Mouse (Mus musculus): ENCODE measurements around the gene 9530003J23Rik. TPM values are rescaled to one million over a fixed set of nuclear protein-coding genes. Genes with fewer than 3 reads are reported as not detected.
A peak's percentile ranks its signal among the peaks of the same experiment; 100 is the strongest.

9530003J23Rik gene
- polyA plus RNA-seq, 1 experiment from 2014 or later = not detected

- 39% methylated on average over 11 of the region's 11 CpGs for WGBS
- H3K27me3 ChIP-seq (replicated peaks; ENCODE audit: control insufficient read depth, insufficient read depth, low read length) = no peaks in the 10 kb centered on the region
- H3K9me3 ChIP-seq (ENCODE audit: control insufficient read depth, low read length) = no peaks in the 10 kb centered on the region
- H3K4me2 ChIP-seq (ENCODE audit: low read length) = peak overlapping the region; percentile 5
- DNase-seq (ENCODE audit: low spot score) (no peak), ATAC-seq (replicated peaks; ENCODE audit: low FRiP score, low TSS enrichment, low read depth) (no peak)
- no peak overlapping the region for H3K4me3 ChIP-seq (ENCODE audit: low read depth, low read length)
- H3K27ac ChIP-seq (ENCODE audit: low read depth) = no peak overlapping the region
- no peaks in the 10 kb centered on the region for H3K36me3 ChIP-seq (ENCODE audit: control insufficient read depth, insufficient read depth, low read length)
- no peaks in the 10 kb centered on the region for H3K4me1 ChIP-seq (replicated peaks; ENCODE audit: control insufficient read depth, insufficient read depth, low read length)
- H3K9ac ChIP-seq (ENCODE audit: low read length) = no peak overlapping the region
These were observed 2.6 kb downstream of the 9530003J23Rik start for GRCm38 (mm10) chr10:117235866-117236265.

- no peaks in the 10 kb centered on the region for H3K4me1 ChIP-seq (replicated peaks; ENCODE audit: control insufficient read depth, insufficient read depth, low read length)
- no peak overlapping the region for H3K4me2 ChIP-seq (ENCODE audit: low read length)
- H3K9me3 ChIP-seq (ENCODE audit: control insufficient read depth, low read length) = no peaks in the 10 kb centered on the region
- ATAC-seq (replicated peaks; ENCODE audit: low FRiP score, low TSS enrichment, low read depth) (no peak), DNase-seq (ENCODE audit: low spot score) (no peak)
- H3K36me3 ChIP-seq (ENCODE audit: control insufficient read depth, insufficient read depth, low read length) = no peaks in the 10 kb centered on the region
- no peak overlapping the region for H3K27ac ChIP-seq (ENCODE audit: low read depth)
- no peak overlapping the region for H3K9ac ChIP-seq (ENCODE audit: low read length)
- no peak overlapping the region for H3K4me3 ChIP-seq (ENCODE audit: low read depth, low read length)
- WGBS = 65% methylated on average over 4 of the region's 4 CpGs
- H3K27me3 ChIP-seq (replicated peaks; ENCODE audit: control insufficient read depth, insufficient read depth, low read length) = no peaks in the 10 kb centered on the region
These were observed 3.7 kb downstream of the 9530003J23Rik start for GRCm38 (mm10) chr10:117234825-117235224.

GRCm38 (mm10) chr10:117229826-117230225 is 8.7 kb downstream of the 9530003J23Rik start:
- WGBS = 76% methylated on average over 16 of the region's 16 CpGs
- H3K4me2 ChIP-seq (ENCODE audit: low read length) = no peak overlapping the region

GRCm38 (mm10) chr10:117226002-117226401 is 12.5 kb downstream of the 9530003J23Rik start:
- 59% methylated on average over 3 of the region's 3 CpGs for WGBS
- Histone ChIP-seq H3K27ac (ENCODE audit: low read depth) (no peak overlapping the region), H3K27me3 (replicated peaks; ENCODE audit: control insufficient read depth, insufficient read depth, low read length) (no peaks in the 10 kb centered on the region), H3K4me3 (ENCODE audit: low read depth, low read length) (no peak overlapping the region), H3K36me3 (ENCODE audit: control insufficient read depth, insufficient read depth, low read length) (peaks cover 18% of the 10 kb centered on the region), H3K4me2 (ENCODE audit: low read length) (no peak overlapping the region), H3K4me1 (replicated peaks; ENCODE audit: control insufficient read depth, insufficient read depth, low read length) (peaks cover 13% of the 10 kb centered on the region), H3K9me3 (ENCODE audit: control insufficient read depth, low read length) (no peaks in the 10 kb centered on the region), H3K9ac (ENCODE audit: low read length) (no peak overlapping the region)
- ATAC-seq (replicated peaks; ENCODE audit: low FRiP score, low TSS enrichment, low read depth) (no peak), DNase-seq (ENCODE audit: low spot score) (no peak)

More at GRCm38 (mm10) chr10:117229826-117230225, 8.7 kb downstream of the 9530003J23Rik start:
- ATAC-seq (replicated peaks; ENCODE audit: low FRiP score, low TSS enrichment, low read depth) (no peak), DNase-seq (ENCODE audit: low spot score) (no peak)
- Histone ChIP-seq H3K4me3 (ENCODE audit: low read depth, low read length) (no peak overlapping the region), H3K27ac (ENCODE audit: low read depth) (no peak overlapping the region), H3K4me1 (replicated peaks; ENCODE audit: control insufficient read depth, insufficient read depth, low read length) (no peaks in the 10 kb centered on the region; the same call in 1 of the 2 replicates), H3K36me3 (ENCODE audit: control insufficient read depth, insufficient read depth, low read length) (no peaks in the 10 kb centered on the region), H3K27me3 (replicated peaks; ENCODE audit: control insufficient read depth, insufficient read depth, low read length) (no peaks in the 10 kb centered on the region), H3K9ac (ENCODE audit: low read length) (no peak overlapping the region), H3K9me3 (ENCODE audit: control insufficient read depth, low read length) (no peaks in the 10 kb centered on the region)

GRCm38 (mm10) chr10:117225094-117225493 is 13.4 kb downstream of the 9530003J23Rik start:
- H3K27me3 ChIP-seq (replicated peaks; ENCODE audit: control insufficient read depth, insufficient read depth, low read length) = no peaks in the 10 kb centered on the region
- no peak for ATAC-seq (replicated peaks; ENCODE audit: low FRiP score, low TSS enrichment, low read depth)
- no peaks in the 10 kb centered on the region for H3K9me3 ChIP-seq (ENCODE audit: control insufficient read depth, low read length)
- whole genome bisulfite sequencing = 53% methylated on average over 8 of the region's 8 CpGs
- H3K4me1 ChIP-seq (replicated peaks; ENCODE audit: control insufficient read depth, insufficient read depth, low read length) = peaks cover 13% of the 10 kb centered on the region
- DNase-seq (ENCODE audit: low spot score) = no peak
- peak overlapping the region; percentile 84 for H3K4me2 ChIP-seq (ENCODE audit: low read length)
- peak overlapping the region; percentile 75 for H3K4me3 ChIP-seq (ENCODE audit: low read depth, low read length)
- H3K36me3 ChIP-seq (ENCODE audit: control insufficient read depth, insufficient read depth, low read length) = peaks cover 24% of the 10 kb centered on the region
- no peak overlapping the region for H3K9ac ChIP-seq (ENCODE audit: low read length)
- no peak overlapping the region for H3K27ac ChIP-seq (ENCODE audit: low read depth)

GRCm38 (mm10) chr10:117224102-117224990 is 14.2 kb downstream of the 9530003J23Rik start, which contains the start of gene Yeats4:
Gene Yeats4 (minus strand): TSS chr10:117224507.
- Histone ChIP-seq H3K27ac (ENCODE audit: low read depth) (peak within 1 kb of the TSS; percentile 97), H3K4me2 (ENCODE audit: low read length) (peak within 1 kb of the TSS; percentile 84), H3K4me1 (replicated peaks; ENCODE audit: control insufficient read depth, insufficient read depth, low read length) (peaks cover 13% of the 10 kb centered on the region), H3K27me3 (replicated peaks; ENCODE audit: control insufficient read depth, insufficient read depth, low read length) (no peaks in the 10 kb centered on the region), H3K36me3 (ENCODE audit: control insufficient read depth, insufficient read depth, low read length) (peaks cover 32% of the 10 kb centered on the region), H3K9me3 (ENCODE audit: control insufficient read depth, low read length) (no peaks in the 10 kb centered on the region), H3K9ac (ENCODE audit: low read length) (peak within 1 kb of the TSS; percentile 86), H3K4me3 (ENCODE audit: low read depth, low read length) (peak within 1 kb of the TSS; percentile 75)
- peak; percentile 99 for DNase-seq (ENCODE audit: low spot score)
- ATAC-seq (replicated peaks; ENCODE audit: low FRiP score, low TSS enrichment, low read depth) = peak; percentile 95
- WGBS = 1% methylated on average over 63 of the region's 63 CpGs

GRCm38 (mm10) chr10:117223758-117224101 is 14.8 kb downstream of the 9530003J23Rik start:
- Histone ChIP-seq H3K4me1 (replicated peaks; ENCODE audit: control insufficient read depth, insufficient read depth, low read length) (peaks cover 13% of the 10 kb centered on the region), H3K27ac (ENCODE audit: low read depth) (0 out of 2 replicates have a peak overlapping the region, but pooled peaks have one; percentile 97), H3K4me3 (ENCODE audit: low read depth, low read length) (peak overlapping the region; percentile 75), H3K36me3 (ENCODE audit: control insufficient read depth, insufficient read depth, low read length) (peaks cover 33% of the 10 kb centered on the region), H3K9ac (ENCODE audit: low read length) (peak overlapping the region; percentile 86), H3K4me2 (ENCODE audit: low read length) (peak overlapping the region; percentile 84), H3K9me3 (ENCODE audit: control insufficient read depth, low read length) (no peaks in the 10 kb centered on the region), H3K27me3 (replicated peaks; ENCODE audit: control insufficient read depth, insufficient read depth, low read length) (no peaks in the 10 kb centered on the region)
- ATAC-seq (replicated peaks; ENCODE audit: low FRiP score, low TSS enrichment, low read depth) (no peak; the same call in 1 of the 2 replicates), DNase-seq (ENCODE audit: low spot score) (no peak)
- WGBS = under 1% methylated on average over 9 of the region's 9 CpGs

- 80% methylated on average over 3 of the region's 3 CpGs for WGBS
- H3K27me3 ChIP-seq (replicated peaks; ENCODE audit: control insufficient read depth, insufficient read depth, low read length) = no peaks in the 10 kb centered on the region
- ATAC-seq (replicated peaks; ENCODE audit: low FRiP score, low TSS enrichment, low read depth) = no peak
- H3K4me2 ChIP-seq (ENCODE audit: low read length) = peak overlapping the region; percentile 84
- no peak overlapping the region for H3K27ac ChIP-seq (ENCODE audit: low read depth)
- H3K4me3 ChIP-seq (ENCODE audit: low read depth, low read length) = no peak overlapping the region
- H3K9ac ChIP-seq (ENCODE audit: low read length) = no peak overlapping the region
- H3K9me3 ChIP-seq (ENCODE audit: control insufficient read depth, low read length) = no peaks in the 10 kb centered on the region
- peaks cover 13% of the 10 kb centered on the region for H3K4me1 ChIP-seq (replicated peaks; ENCODE audit: control insufficient read depth, insufficient read depth, low read length)
- no peak for DNase-seq (ENCODE audit: low spot score)
- H3K36me3 ChIP-seq (ENCODE audit: control insufficient read depth, insufficient read depth, low read length) = peaks cover 42% of the 10 kb centered on the region
These were observed 15.7 kb downstream of the 9530003J23Rik start for GRCm38 (mm10) chr10:117222821-117223220.

All from intestine, embryonic 14.5 days (tissue).